Mouse (Mus musculus): Measurements from ENCODE around the gene Aida. TPM values are rescaled to one million over a fixed set of nuclear protein-coding genes. Genes with fewer than 3 reads are reported as not detected.

Gene Aida
- polyA plus RNA-seq, 1 experiment = 22.9 TPM

DNA sequence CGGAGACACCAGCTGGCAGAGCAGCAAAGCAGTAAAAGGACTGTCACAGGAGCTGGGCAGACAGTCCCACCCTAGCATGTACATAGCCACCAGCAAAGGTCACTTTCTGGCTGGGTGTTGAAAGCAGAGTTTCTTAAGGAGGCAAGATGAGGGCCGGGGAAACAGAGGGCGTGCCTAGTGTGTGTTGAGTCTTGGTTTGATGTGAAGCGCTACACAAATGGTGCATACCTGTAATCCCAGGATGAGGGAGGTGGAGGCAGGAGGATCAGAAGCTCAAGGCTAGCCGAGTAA is 67.1 kb downstream of the Aida start:
- TF ChIP-seq GATA1 (IDR thresholded peaks at IDR 0.05; ENCODE audit: low read length) = no peak

DNA sequence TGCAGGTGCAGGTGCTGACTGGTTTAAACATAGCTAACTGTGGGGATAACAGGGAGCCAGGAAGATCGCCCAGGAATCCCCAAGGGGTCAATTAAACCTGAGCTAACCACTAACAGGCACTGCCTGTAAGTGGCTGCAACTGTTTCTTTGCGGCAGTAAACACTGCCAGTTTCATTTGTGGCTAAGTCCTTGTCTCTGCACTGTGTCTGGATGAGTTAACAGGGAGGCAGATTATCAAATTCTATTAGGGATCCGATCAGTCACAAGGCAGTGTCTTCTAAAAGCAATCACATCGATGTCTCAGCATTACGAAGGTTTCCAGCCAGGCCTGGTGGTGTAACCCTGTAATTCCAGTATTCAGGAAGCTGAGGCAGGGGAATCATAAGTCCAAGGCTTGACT is 70.0 kb downstream of the Aida start:
- TF ChIP-seq GATA1 (IDR thresholded peaks at IDR 0.05; ENCODE audit: low read length) = no peak

GRCm38 (mm10) chr1:183368601-183369400 is 72.4 kb downstream of the Aida start:
- no peak for TF ChIP-seq GATA1 (IDR thresholded peaks at IDR 0.05; ENCODE audit: low read length)

GRCm38 (mm10) chr1:183369427-183370014 is 73.1 kb downstream of the Aida start, which contains the start of gene Mia3:
Mia3 (minus strand) TSS chr1:183369553.
- TF ChIP-seq GATA1 (IDR thresholded peaks at IDR 0.05; ENCODE audit: low read length) = no peak

DNA sequence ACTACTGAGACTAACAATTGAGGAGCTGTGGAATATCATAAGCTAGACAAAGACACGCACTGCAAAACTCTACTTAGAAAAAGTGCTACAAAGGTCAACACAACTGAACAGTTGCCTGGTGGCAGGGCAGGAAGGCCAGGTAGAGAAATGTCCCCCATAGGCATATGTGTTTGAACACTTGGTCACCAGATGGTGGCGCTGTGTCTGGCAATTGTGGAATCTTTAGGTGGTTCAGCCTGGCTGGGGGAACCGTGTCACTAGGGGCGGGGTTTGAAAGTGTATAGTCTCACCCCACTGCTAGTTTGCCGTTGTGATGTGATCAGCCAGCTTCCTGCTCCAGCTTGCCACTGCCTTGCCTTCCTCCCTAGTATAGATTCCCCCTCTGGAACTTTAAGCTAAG is 78.3 kb downstream of the Aida start:
- TF ChIP-seq GATA1 (IDR thresholded peaks at IDR 0.05; ENCODE audit: low read length) = no peak

Other genes starting within 250 kb of the Aida start
- gene Disp1, start 75.1 kb upstream of the Aida start, polyA plus RNA-seq (2012) = 2.9 and 4.8 TPM in 2 replicates
- gene Brox, start 679 bp downstream of the Aida start, polyA plus RNA-seq (2012) = 2.0 and 5.1 TPM in 2 replicates
- gene Mia3, start 73.0 kb downstream of the Aida start, polyA plus RNA-seq (2012) = 24.9 TPM in 2 replicates
- gene Taf1a, start 92.4 kb downstream of the Aida start, polyA plus RNA-seq (2012) = 0.85 and 1.1 TPM in 2 replicates
- gene Hhipl2, start 121.6 kb downstream of the Aida start, polyA plus RNA-seq (2012) = not detected in 2 replicates

All from G1E-ER4 (cell line).